Mouse (Mus musculus) mesoderm, embryonic 11.5 days (tissue): ENCODE results near the gene Lhx6.

Experiments
- DNase-seq: peaks from one replicate; pipeline ENCODE4 v3.0.0-alpha.2; 2012; ENCODE audit warnings: low read depth, low spot score

Lhx6 gene

DNA sequence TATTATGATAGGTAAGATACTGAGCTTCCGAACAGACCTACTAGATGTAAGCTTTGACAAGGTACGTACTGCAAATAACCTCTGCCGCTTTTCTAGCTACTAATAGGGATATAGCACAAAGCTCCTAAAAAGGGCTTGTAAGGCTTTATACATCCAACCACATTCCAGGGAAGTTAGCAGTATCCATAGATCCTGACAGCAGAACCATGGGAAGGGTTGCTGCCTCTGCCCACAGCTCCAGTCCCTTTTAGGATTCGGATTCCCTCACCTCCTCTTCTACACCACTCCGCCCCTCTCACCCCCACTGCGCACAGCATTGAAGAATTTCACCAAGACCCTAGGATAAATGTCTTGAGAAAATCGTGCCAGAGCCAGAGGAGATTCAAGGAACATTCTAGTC, 11.9 kb downstream of the Lhx6 start:
- DNase-seq, result no peak

DNA sequence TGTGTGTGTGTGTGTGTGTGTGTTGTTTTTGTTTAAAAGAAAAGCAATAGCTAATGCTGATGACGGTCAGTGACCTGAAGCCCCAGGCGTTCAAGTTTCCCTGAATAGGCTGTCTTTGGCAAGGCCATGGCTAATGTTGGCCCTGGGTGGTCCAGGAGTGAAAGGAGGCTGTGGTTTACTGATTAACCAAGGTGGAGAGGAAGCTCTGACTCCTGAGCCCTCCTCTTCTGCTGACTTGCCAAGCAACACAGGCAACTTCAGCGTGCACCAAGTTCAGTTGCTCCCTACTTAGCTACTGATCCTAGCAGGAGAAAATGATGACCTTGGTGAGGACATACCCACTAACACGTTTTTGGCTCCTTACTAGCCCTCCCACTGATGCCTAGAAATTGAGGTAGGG, 12.5 kb downstream of the Lhx6 start:
- no peak for DNase-seq

DNA sequence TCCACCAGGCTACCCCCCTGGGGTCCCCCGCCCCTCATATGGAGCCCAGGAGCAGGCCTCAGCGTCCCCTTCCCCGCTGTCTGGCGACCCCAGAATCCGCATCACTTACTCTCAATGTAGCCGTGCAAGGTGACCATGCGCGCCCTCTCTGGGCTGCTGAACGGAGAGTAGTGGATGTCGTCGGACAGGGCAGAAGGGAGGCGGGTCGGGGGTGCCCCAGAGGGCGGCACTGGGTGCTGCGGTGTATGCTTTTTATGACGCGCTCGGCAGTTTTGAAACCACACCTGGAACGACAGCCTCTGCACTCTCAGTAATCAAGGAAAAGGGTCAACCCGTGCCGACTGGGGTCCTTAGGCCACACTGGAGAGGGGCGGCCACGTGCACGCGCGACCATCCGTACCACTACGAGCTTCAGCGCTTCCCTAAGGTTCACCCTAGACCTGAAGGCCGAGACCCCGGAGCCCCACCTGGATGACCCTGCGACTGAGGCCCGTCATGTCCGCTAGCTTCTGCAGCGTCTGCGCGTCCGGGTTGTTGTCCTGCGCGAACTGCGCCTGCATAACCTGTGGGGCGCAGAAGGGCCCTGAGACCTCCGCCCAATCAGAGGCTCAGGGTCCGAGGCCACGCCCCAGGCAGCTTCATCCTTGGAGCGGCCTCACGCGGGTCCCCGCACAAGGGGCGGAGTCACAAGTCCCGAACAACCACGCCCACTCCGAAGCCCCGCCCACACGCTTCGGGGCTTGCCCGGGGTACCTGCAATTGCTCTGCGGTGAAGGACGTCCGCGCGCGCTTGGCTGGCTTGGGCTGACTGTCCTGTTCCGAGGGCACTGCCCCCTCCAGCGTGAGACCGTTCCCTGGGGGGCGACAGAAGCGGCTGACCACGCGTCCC, 14.1 kb downstream of the Lhx6 start:
- DNase-seq, result peak; percentile 87

DNA sequence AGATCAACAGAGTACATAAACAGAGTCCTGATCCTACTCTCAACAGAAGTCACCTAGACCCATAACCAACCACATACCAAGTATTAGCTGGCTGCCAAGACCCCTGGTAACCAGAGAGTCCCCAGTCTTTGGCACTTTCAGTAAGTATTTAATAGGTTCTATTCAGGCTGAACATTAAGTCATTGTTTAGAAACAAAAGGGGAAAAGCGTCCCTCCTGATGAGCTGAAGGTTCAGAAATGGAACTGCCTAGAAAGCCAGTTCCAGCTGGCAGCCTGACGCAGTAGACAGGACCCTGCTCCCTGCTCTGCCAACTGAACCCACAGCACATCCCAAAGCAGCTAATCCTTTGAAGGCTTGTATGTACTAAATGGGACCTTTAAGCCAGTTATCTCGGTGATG, 16.0 kb downstream of the Lhx6 start:
- DNase-seq, result no peak

DNA sequence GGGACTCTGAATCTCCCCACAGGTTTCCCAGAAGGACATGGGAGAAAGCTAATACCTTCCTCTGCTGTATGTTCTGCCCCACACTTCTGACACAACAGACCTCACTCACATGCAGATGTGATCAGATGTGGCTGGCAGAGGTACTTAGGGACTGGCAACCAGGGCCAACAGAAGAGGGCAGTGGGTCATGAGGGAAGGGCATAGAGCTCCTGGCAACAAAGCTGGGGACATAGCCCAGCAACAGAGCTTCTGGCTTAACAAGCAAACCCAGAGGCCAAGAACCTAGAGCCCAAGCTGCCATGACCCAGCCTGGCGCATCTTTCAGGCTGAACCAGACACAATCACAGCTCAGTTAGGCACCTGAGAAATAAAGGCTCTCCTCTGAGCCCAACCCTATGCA, 20.2 kb downstream of the Lhx6 start:
- DNase-seq, result no peak

DNA sequence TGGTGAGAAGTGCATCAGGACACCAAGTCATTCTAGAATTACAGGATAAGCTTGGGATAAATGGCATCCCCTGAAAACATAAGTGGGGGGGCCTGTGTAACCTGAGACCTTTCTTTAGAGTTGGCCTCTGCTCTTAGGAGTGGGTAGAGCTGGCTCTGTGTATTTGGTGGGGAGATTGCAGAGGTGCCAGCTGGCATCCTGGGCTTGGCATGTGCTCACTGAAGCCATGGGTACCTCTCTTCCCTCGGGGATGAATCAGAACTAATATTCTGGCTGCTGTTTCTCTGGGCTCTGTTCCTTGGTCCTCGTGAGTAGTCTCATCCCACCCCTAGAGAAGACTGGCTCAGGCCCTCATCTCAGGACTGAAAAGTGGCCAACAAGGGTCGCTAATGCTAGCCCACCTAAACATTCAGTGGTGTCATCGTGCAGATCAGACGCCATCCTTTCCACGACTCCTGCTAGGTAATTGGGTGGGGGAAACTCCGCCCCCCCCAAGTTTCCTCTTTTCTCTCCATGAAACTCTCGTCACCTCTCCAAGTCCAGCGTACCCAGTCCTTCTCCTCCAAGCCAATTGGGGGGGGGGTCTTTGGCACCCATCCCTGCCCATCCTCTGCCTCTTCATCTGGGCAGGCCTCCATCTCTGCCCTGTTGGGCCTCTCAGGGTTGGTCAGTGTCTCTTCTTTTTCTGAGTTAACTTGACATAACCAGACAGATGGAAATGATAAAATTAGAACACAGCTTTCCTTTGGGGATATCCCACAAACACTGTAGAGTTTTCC, 22.2 kb downstream of the Lhx6 start:
- no peak for DNase-seq

DNA sequence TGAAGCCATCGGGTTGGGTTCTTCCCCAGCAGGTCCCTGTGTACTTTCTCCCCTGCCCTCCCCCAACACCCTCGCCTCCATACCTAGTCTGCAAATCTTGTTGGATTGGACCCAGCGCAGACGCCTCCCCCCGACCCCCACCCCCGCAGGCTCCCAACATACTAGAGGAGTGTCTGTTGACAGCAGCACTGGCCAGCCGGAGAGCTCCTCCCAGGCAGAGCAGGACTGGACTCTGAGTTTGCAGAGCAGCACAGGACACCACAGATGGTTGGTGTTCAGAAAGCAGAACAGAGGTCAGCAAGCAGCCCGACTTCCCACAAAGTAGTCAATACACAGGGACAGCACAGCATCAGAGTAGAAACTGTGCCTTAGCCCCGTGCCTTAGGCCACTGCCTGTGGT, 23.8 kb downstream of the Lhx6 start:
- DNase-seq, result no peak

DNA sequence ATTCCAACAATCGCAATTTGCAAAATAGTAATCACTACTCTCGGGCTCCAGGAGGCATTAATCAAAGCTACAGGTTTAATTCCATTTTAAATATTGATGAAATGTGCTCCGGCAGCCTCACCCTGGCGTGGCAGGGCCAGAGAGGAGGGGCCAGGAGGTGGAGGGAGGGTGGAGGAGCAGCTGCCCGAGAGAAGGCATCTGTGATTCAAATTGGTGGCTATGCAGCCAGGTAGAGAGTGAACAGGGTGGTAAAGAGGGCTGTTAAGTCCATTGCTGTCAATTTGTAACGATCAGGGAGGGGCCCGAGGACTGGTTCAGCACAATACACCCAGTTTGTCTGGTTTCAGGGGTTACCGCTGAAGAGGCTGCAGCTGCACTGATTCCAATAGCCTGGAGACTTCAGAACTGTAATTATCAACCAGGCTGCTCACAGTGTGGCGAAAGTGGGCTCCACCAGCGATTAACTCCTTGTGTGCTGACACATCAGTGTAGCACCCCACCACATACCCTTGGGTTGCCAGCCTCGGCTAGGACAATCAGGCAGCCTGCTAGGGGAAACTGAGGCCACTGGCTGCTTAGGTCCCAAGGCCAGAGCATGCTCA, 27.9 kb downstream of the Lhx6 start:
- DNase-seq, result no peak

DNA sequence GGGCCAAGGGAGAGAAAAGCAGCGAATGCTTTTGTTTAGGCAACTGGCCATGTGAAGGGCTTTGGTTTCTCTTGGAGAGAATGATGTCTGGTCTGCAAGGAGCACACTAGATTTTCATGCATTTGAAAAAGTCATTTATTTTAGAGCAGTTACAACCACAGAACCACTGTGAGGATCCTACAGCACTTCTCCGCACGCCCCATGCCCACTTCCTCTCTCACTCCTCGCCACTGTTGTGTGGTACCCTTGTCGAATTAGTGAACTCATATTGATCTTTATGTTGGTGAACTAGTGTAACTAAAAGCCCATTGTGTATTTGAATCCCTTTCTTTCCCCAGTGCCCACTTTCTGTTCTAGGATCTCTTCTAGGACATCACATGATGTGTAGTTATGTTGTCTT, 30.0 kb downstream of the Lhx6 start:
- DNase-seq, result no peak

DNA sequence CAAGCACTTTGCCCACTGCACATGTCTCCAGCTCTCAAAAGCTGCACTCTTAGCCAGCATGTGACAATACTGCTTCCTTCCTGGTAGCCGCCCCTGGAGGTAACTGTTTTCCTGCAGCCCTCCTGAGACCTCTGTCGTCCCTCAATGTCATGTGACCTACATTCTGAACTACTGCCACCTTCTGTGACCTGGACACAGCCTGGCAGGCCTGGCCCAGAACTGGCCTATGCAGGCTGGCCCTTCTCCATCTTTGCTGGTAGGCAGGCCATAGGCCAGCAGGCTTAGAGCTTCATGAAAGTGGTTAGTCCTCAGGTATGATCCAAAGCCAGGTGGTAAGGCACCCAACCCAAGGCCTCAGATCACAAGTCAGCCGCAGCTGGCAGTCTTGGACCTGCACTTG, 31.4 kb downstream of the Lhx6 start:
- no peak for DNase-seq

DNA sequence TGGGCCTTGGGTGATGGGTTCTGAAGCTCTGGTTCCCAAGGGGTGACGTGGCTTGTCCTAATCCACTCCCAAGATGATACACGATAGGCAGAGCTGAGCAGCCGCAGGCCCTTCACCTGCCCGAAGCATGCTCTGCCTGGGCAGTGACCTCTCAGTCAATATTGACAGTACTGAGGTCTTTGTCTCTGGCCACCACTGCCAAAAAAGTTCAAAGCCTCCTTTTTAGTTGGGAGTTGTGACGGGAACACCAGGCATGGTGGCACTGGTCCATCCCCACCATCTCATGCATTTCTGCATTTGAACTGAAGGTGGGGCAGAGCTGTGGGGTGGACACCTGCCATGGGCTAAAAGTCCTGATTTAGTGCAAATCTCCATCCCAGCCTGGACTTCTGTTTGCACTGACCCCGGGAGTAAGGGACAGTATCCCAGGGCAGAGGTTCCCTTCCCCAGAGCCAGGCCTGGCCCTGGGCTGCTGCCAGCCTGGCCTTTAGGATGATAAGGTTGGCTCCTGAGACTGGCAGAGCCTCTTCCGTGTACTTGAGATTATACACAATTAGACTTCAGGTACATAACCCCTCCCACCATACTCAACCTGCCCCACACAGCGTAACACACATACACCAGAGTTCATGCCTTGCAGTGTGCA, 33.4 kb downstream of the Lhx6 start:
- DNase-seq, result no peak

DNA sequence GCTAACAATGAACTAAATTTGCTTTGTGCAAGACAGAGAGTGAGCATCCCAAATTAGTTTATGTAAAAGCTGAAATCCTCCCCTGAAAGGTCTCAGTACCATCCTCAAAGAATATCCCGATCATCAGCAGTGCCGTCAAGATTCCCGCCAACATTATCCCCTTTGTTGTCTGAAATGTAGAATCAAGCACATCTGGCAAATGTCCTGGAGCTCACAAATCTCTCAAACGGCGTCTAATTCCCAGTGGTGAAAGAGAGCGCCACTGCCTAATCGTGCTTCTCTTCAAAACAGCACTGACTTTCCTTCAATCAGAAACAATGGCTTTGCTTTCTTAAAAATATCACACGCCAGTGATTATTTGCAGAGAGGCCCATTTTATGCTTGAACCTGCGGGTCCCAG, 38.1 kb downstream of the Lhx6 start:
- no peak for DNase-seq

DNA sequence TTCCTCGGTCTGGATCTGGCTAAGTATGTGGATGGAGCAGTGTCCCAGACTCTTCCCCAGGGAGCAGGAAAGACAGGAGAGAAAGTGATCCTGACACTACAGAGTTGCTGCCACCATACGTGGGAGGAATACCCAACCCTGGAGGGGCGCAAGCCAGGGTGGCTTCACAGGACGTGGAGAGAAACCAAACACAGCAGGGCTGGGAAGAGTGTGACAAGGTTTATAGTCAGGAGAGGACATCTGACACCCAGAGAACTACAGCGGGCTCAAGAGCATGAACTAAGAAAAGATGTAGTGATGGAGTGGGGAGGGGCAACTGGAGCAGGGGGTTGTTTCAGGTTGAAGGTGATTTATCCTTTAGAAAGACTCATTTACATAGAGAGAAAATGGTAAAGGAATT, 43.8 kb downstream of the Lhx6 start:
- DNase-seq, result no peak

DNA sequence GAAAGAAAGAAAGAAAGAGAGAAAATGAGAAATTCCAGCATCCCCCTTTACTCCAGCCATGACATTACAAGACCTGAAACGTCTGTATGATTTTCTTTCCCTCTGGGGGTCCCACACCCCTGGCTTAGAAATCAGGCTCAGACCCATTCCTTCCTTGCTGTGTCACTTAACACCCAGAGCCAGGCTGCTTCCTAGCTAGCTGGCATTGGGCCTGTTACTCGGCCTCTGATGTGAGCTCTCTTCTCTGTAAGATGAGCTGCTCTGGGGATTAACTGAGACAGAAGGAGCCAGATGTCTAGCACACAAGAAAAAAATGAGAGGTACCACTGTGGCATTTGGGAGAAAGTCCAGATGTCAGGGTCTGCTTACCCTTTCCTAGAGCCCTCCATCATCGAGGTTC, 49.0 kb downstream of the Lhx6 start:
- DNase-seq, result peak; percentile 11

DNA sequence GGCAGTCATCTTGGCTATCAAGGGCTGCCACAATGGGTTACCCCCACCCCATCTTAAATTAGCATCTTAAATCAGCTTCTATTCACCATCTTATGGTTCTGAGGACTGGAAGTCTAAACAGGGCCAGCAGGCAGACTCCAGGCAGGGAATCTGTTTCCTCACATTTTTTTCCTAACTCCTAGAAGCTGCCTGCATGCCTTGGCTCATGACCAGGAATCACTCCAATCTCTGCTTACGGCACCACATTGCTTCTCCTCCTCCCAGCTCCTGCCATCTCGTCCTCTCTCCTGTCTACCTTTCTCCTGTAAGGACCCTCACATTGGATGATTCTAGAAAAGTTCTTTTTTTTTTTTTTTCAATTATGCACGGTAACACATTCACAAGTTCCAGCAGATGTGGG, 52.0 kb downstream of the Lhx6 start:
- DNase-seq, result no peak

DNA sequence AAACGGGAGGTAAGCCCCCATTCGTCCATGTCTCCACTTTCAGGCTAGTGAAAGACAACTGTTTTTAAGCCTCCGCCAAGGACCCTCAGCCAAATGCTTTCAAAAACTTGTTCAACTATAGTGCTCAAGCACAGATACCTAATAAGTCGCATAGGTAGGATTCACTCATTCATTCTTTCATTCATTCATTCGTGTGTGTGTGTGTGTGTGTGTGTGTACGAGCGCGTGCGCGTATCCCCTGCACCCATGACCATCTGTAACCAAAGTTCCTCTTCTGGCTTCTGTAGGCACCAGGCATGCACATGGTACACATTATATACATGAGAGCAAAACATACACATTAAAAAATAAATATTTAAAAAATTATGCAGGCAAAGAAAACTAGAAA, 55.6 kb downstream of the Lhx6 start:
- no peak for DNase-seq

DNA sequence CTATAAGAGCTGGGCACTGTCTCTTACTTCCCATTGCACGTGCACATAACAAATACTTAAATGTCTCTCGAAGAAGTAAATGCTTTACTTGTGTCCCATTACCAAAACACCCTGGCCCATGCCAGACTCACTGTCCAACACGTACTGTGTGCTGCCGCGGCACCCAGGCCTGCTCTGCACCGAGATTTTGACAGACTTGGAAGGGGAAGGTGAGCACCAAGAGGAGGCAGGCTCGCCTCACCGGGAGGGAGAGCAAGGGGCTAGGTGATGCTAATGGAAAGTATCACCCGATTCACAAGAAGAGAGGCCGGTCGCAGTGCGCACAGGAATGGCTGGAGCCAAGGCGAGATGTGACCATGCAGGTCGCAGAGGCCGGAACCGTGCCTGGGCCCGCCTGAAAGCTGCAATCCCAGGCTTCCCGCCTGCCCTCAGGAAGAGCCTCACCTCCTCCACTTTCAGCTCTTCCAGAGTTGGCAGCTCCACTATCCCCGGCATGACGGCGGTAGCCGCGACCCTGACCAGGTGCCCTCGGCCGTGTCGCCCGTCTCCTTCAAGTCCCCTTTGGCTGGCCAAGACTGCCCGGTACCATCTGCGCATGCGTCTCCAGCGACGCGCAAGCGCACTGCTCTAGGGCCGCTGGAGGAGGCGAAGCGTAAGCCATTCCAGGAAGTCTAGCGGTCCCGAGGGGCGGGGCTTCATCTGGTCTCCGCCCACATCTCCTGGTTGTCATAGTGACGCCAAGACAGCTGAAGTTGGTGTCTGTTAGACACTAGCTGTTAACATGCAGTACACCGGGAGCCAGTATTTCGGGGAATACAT, 56.3 kb downstream of the Lhx6 start, which contains the start of the genes Ndufa8 and Morn5:
TSS of gene Ndufa8 (minus strand) at position 659 of the 819 bp plus-strand sequence.
TSS of gene Morn5 (plus strand) at position 711 of the 819 bp plus-strand sequence.
- DNase-seq, result peak; percentile 99

DNA sequence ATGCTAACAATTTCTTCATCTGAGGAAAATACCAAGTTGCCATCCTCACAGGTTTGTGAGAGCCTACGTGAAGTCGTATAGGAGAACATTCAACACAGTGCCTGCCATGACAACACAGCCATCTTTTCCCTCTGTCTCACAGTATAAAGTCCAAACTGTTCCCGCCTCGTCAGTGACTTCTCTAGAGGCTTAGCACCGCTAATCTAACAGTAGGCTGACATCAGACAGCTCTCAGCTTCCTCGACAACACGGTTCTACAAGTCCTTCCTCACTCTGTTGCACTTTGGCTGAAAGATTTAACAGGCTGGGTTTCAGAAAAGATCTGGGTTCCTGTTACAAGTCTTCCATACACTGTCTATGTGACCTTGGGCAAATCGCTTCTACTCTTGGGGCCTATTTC, 57.0 kb downstream of the Lhx6 start:
- no peak for DNase-seq

DNA sequence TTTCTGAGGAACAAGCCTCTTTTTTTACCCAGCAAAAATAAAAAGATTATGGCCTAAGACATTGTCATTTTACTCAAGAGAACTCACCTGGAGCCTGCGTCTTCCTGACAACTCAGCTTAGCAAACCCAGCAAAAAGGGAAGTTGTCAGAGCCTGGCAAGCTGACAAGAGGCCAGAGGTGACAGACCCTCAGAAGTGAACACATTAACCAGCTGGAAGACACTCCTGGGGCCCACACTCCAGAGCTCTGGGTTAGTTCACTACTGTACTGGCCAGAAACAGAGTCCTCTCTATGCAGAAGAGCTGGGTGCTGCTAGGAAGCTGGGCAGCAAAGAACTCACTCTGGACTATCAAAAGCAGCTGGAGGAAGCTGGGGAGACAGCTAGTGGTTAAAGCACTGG, 64.3 kb downstream of the Lhx6 start:
- DNase-seq, result no peak

DNA sequence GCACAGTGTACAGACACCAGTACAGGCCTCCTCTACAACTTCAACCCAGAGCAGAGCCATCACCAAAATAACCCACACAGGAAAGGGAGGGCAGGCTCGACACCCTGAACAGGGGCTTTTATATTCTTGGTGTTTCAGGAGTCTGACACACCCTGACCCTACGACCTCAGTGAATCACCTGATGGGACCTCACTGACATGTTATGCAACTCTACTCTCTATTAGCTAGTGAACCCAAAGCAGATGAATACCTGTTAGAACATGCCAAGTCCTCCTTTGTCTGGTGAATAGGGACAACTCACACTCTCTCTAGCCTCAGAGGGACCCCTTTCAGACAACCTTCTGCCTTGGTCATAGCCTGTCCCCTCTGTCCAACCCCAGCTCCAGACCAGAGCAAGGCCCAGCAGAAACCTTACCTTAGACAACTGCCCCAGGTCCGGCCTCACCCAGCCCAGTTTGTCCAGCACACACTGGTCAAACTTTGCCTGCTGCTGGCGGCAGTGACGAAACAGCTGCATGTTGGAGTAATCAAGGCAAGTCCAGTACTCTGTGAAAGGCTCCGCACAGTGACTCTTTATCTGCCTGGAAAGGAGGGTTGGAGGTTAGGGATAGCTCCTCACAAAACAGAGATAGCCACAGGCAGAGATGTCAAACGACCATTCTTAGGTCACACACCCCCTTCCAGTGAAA, 65.8 kb downstream of the Lhx6 start:
- no peak for DNase-seq
